Mouse (Mus musculus) liver, postnatal 0 days (tissue): ENCODE results near the gene Togaram2. TPM values are rescaled to one million over a fixed set of nuclear protein-coding genes. Genes with fewer than 3 reads are reported as not detected.

Experiments
- ATAC-seq: fragments of 200-750 bp; cut with Nextera tagmentation; 2 replicates; pipeline ENCODE4 v1.8.0; 2017; ENCODE audit warnings: mild to moderate bottlenecking, moderate library complexity
- DNase-seq: peaks from one replicate; pipeline ENCODE4 v3.0.0-alpha.2; 2016
- H3K27ac ChIP-seq: fragments of 300-500 bp; sonication (generic); 2 replicates; pipeline ENCODE4 v1.5.1; 2014; ENCODE audit warnings: antibody characterized with exemption, moderate library complexity, mild to moderate bottlenecking, low read depth
- H3K27me3 ChIP-seq: fragments of 300-500 bp; sonication (generic); 2 replicates; pipeline ENCODE4 v1.6.1; 2014; ENCODE audit warnings: low read length, control low read depth, mixed read lengths; ENCODE audit not compliant: insufficient read depth
- H3K36me3 ChIP-seq: fragments of 300-500 bp; sonication (generic); replicated peaks from 2 replicates; pipeline ENCODE4 v1.6.1; 2014; ENCODE audit warnings: mild to moderate bottlenecking, control low read depth, low read length, moderate library complexity, mixed read lengths; ENCODE audit not compliant: insufficient read depth
- H3K4me1 ChIP-seq: fragments of 300-500 bp; sonication (generic); 2 replicates; pipeline ENCODE4 v1.6.1; 2014; ENCODE audit warnings: antibody characterized with exemption, mild to moderate bottlenecking, control low read depth; ENCODE audit not compliant: insufficient read depth
- H3K4me2 ChIP-seq: fragments of 300-500 bp; sonication (generic); 2 replicates; pipeline ENCODE4 v1.6.1; 2014; ENCODE audit warnings: low read depth, mild to moderate bottlenecking, low read length, moderate library complexity, mixed read lengths
- H3K4me3 ChIP-seq: fragments of 300-500 bp; sonication (generic); 2 replicates; pipeline ENCODE4 v1.5.1; 2014; ENCODE audit warnings: low read depth, low read length
- H3K9ac ChIP-seq: fragments of 300-500 bp; sonication (generic); replicated peaks from 2 replicates; pipeline ENCODE4 v1.6.1; 2014; ENCODE audit warnings: mild to moderate bottlenecking, moderate library complexity
- H3K9me3 ChIP-seq: fragments of 300-500 bp; sonication (generic); 2 replicates; pipeline ENCODE4 v1.6.1; 2016; ENCODE audit warnings: mild to moderate bottlenecking, control low read depth, low read length, mixed read lengths
- CTCF ChIP-seq: sonication (generic); IDR thresholded peaks from 2 replicates; pipeline ENCODE4 v1.5.1; 2016; ENCODE audit warnings: antibody characterized with exemption, low read depth
- EP300 ChIP-seq: IDR thresholded peaks from 2 replicates; pipeline ENCODE4 v1.6.1; 2016; ENCODE audit warnings: antibody characterized with exemption, low read depth, mild to moderate bottlenecking
- WGBS: fragments of 180-500 bp; shearing (Covaris S2); extraction: QIAGEN DNeasy Blood & Tissue Kit; methylation state at CpG from one replicate; pipeline ENCODE4 v1.1.7; 2014; ENCODE audit not compliant: insufficient replicate concordance; 5-methylcytosine and 5-hydroxymethylcytosine counted together
- polyA plus RNA-seq: library from polyadenylated mRNA; unstranded; fragments of >200 nt; fragmentation: Nextera tagmentation; extraction: Ambion mirVana; gene quantifications from 2 replicates; pipeline ENCODE4 v1.2.1, GENCODE M21; 2015

Togaram2 gene
- polyA plus RNA-seq, 1 experiment from 2014 or later, result not detected

- DNase-seq, result no peak
- no peaks in the 10 kb centered on the region for H3K4me1 ChIP-seq
- ATAC-seq, result no peak
- no peak overlapping the region for H3K9ac ChIP-seq
- no peaks in the 10 kb centered on the region for H3K27me3 ChIP-seq
- 83% methylated on average over 8 of the region's 8 CpGs for WGBS
- no peak overlapping the region for H3K4me2 ChIP-seq
- no peak for TF ChIP-seq CTCF
- H3K36me3 ChIP-seq, result no peaks in the 10 kb centered on the region
- H3K27ac ChIP-seq, result no peak overlapping the region
- no peaks in the 10 kb centered on the region for H3K9me3 ChIP-seq
- no peak overlapping the region for H3K4me3 ChIP-seq
Measured at GRCm38 (mm10) chr17:71695151-71695550, 22.1 kb downstream of the Togaram2 start.

- no peak overlapping the region for H3K4me3 ChIP-seq
- no peak overlapping the region for H3K27ac ChIP-seq
- H3K27me3 ChIP-seq, result no peaks in the 10 kb centered on the region
- ATAC-seq (no peak), DNase-seq (no peak)
- TF ChIP-seq CTCF (no peak), EP300 (no peak)
- 70% methylated on average over 15 of the region's 15 CpGs for WGBS
- H3K36me3 ChIP-seq, result no peaks in the 10 kb centered on the region
- H3K4me2 ChIP-seq, result no peak overlapping the region
- H3K4me1 ChIP-seq, result no peaks in the 10 kb centered on the region
- H3K9ac ChIP-seq, result no peak overlapping the region
- no peaks in the 10 kb centered on the region for H3K9me3 ChIP-seq
Measured at GRCm38 (mm10) chr17:71695716-71696315, 22.8 kb downstream of the Togaram2 start.

GRCm38 (mm10) chr17:71696396-71696795 is 23.3 kb downstream of the Togaram2 start:
- Histone ChIP-seq H3K9me3 (no peaks in the 10 kb centered on the region), H3K36me3 (no peaks in the 10 kb centered on the region), H3K4me3 (no peak overlapping the region), H3K4me2 (no peak overlapping the region), H3K9ac (no peak overlapping the region), H3K4me1 (no peaks in the 10 kb centered on the region), H3K27me3 (no peaks in the 10 kb centered on the region), H3K27ac (no peak overlapping the region)
- DNase-seq (no peak), ATAC-seq (no peak)
- TF ChIP-seq CTCF (no peak), EP300 (no peak)
- 63% methylated on average over 5 of the region's 5 CpGs for WGBS

GRCm38 (mm10) chr17:71697896-71698618 is 25.0 kb downstream of the Togaram2 start:
- DNase-seq, result no peak
- no peak overlapping the region for H3K9ac ChIP-seq
- TF ChIP-seq CTCF (no peak), EP300 (no peak)

GRCm38 (mm10) chr17:71698619-71698956 is 25.5 kb downstream of the Togaram2 start:
- 77% methylated on average over 11 of the region's 11 CpGs for WGBS
- no peak for DNase-seq
- H3K9me3 ChIP-seq, result no peaks in the 10 kb centered on the region
- no peaks in the 10 kb centered on the region for H3K36me3 ChIP-seq
- no peak overlapping the region for H3K27ac ChIP-seq
- no peaks in the 10 kb centered on the region for H3K27me3 ChIP-seq
- H3K4me2 ChIP-seq, result no peak overlapping the region
- H3K4me3 ChIP-seq, result no peak overlapping the region
- ATAC-seq, result no peak
- no peak overlapping the region for H3K9ac ChIP-seq
- no peaks in the 10 kb centered on the region for H3K4me1 ChIP-seq
- TF ChIP-seq EP300 (no peak), CTCF (no peak)

More at GRCm38 (mm10) chr17:71697896-71698618, 25.0 kb downstream of the Togaram2 start:
- ATAC-seq, result no peak
- H3K4me3 ChIP-seq, result no peak overlapping the region
- H3K27me3 ChIP-seq, result no peaks in the 10 kb centered on the region
- no peaks in the 10 kb centered on the region for H3K9me3 ChIP-seq
- WGBS, result 73% methylated on average over 11 of the region's 11 CpGs
- no peaks in the 10 kb centered on the region for H3K36me3 ChIP-seq
- no peak overlapping the region for H3K27ac ChIP-seq
- no peak overlapping the region for H3K4me2 ChIP-seq
- H3K4me1 ChIP-seq, result no peaks in the 10 kb centered on the region

GRCm38 (mm10) chr17:71705113-71705512 is 32.1 kb downstream of the Togaram2 start:
- no peak overlapping the region for H3K4me2 ChIP-seq
- no peaks in the 10 kb centered on the region for H3K9me3 ChIP-seq
- H3K27me3 ChIP-seq, result no peaks in the 10 kb centered on the region
- ATAC-seq (no peak), DNase-seq (no peak)
- TF ChIP-seq CTCF, result no peak
- TF ChIP-seq EP300, result no peak
- 56% methylated on average over 1 of the region's 1 CpGs for WGBS
- H3K9ac ChIP-seq, result no peak overlapping the region
- no peak overlapping the region for H3K4me3 ChIP-seq
- H3K27ac ChIP-seq, result no peak overlapping the region
- no peaks in the 10 kb centered on the region for H3K36me3 ChIP-seq
- no peaks in the 10 kb centered on the region for H3K4me1 ChIP-seq
